Mouse (Mus musculus) left cerebral cortex, postnatal 25 days (tissue): ENCODE results near the gene Zfp593. TPM values are rescaled to one million over a fixed set of nuclear protein-coding genes. Genes with fewer than 3 reads are reported as not detected.

Experiments used
- DNase-seq, 2 experiments: peaks; one replicate each; pipeline ENCODE4 v3.0.0; 2022; ENCODE audit warnings: low spot score in 2 of 2, mixed read lengths in 1 of 2
- intact Hi-C: fragments of 180-260 bp; cut with DNase I; formaldehyde crosslinking; loops from one replicate; pipeline ENCODE4 v1.15.1; 2025
- total RNA-seq, 2 experiments: library from RNA; stranded (reverse); gene quantifications; 2 replicates each; pipeline ENCODE4 v1.2.3; 2021

Gene Zfp593
- total RNA-seq, 2 experiments from 2014 or later: 10.3 to 10.5 TPM

GRCm38 (mm10) chr4:134263191-134263590 lies 17.8 kb upstream of the Zfp593 start:
- intact Hi-C loops: no loop called here

GRCm38 (mm10) chr4:134258354-134258753 lies 13.0 kb upstream of the Zfp593 start:
- intact Hi-C loops: loop anchor here (10.0 kb wide), 1 partner anchor 226 kb away; no protein-coding TSS in a partner anchor
- DNase-seq: no peak

More at GRCm38 (mm10) chr4:134263191-134263590, 17.8 kb upstream of the Zfp593 start:
- peak; percentile 33 to 49 for DNase-seq

GRCm38 (mm10) chr4:134257198-134258009 lies 12.0 kb upstream of the Zfp593 start:
- intact Hi-C loops: loop anchor here (10.0 kb wide), 1 partner anchor 227 kb away; no protein-coding TSS in a partner anchor
- no peak for DNase-seq

GRCm38 (mm10) chr4:134256407-134257197 lies 11.2 kb upstream of the Zfp593 start:
- no peak for DNase-seq
- intact Hi-C loops: loop anchor here (10.0 kb wide), 1 partner anchor 228 kb away; no protein-coding TSS in a partner anchor

- DNase-seq: no peak
- intact Hi-C loops: loop anchor here (10.0 kb wide), 1 partner anchor 229 kb away; no protein-coding TSS in a partner anchor
Measured at GRCm38 (mm10) chr4:134255854-134256253, 10.5 kb upstream of the Zfp593 start.

GRCm38 (mm10) chr4:134254835-134255234 lies 9.4 kb upstream of the Zfp593 start:
- intact Hi-C loops: loop anchor here (5.0 to 10.0 kb wide), 2 partner anchors 102 to 230 kb away; no protein-coding TSS in a partner anchor
- no peak for DNase-seq

GRCm38 (mm10) chr4:134253722-134254324 lies 8.4 kb upstream of the Zfp593 start, which contains the start of gene Grrp1:
TSS of gene Grrp1 (minus strand) at chr4:134254106.
- no peak for DNase-seq
- intact Hi-C loops: loop anchor here (5.0 to 10.0 kb wide), 2 partner anchors 103 to 231 kb away; no protein-coding TSS in a partner anchor

- intact Hi-C loops: loop anchor here (5.0 to 10.0 kb wide), 2 partner anchors 104 to 232 kb away; no protein-coding TSS in a partner anchor
- DNase-seq: no peak
Measured at GRCm38 (mm10) chr4:134252911-134253721, 7.7 kb upstream of the Zfp593 start.

- intact Hi-C loops: loop anchor here (5.0 to 10.0 kb wide), 2 partner anchors 105 to 232 kb away; no protein-coding TSS in a partner anchor
- no peak for DNase-seq
Measured at GRCm38 (mm10) chr4:134252131-134252910, 6.9 kb upstream of the Zfp593 start.

- intact Hi-C loops: loop anchor here (2.0 to 10.0 kb wide), 3 partner anchors 41 to 233 kb away; no protein-coding TSS in a partner anchor
- DNase-seq: peak; percentile 52 to 64
Measured at GRCm38 (mm10) chr4:134251241-134252130, 6.1 kb upstream of the Zfp593 start.

GRCm38 (mm10) chr4:134250930-134251240 lies 5.5 kb upstream of the Zfp593 start:
- intact Hi-C loops: loop anchor here (2.0 to 10.0 kb wide), 3 partner anchors 42 to 234 kb away; no protein-coding TSS in a partner anchor
- peak in 1 of 2 experiments; percentile 37 for DNase-seq

GRCm38 (mm10) chr4:134250116-134250929 lies 4.9 kb upstream of the Zfp593 start:
- intact Hi-C loops: loop anchor here (2.0 to 10.0 kb wide), 3 partner anchors 42 to 234 kb away; no protein-coding TSS in a partner anchor
- no peak for DNase-seq

GRCm38 (mm10) chr4:134249651-134250050 lies 4.3 kb upstream of the Zfp593 start:
- intact Hi-C loops: loop anchor here (2.0 to 10.0 kb wide), 3 partner anchors 43 to 235 kb away; no protein-coding TSS in a partner anchor
- DNase-seq: peak; percentile 56 to 66

- no peak for DNase-seq
- intact Hi-C loops: no loop called here
Measured at GRCm38 (mm10) chr4:134246719-134247258, 1.4 kb upstream of the Zfp593 start, which contains the start of gene Gm30191. TSS of gene Gm30191 (plus strand) at chr4:134246935.

- intact Hi-C loops: no loop called here
- DNase-seq: no peak
Measured at GRCm38 (mm10) chr4:134246256-134246655, 864 bp upstream of the Zfp593 start.
